Mouse (Mus musculus) adrenal gland, adult (tissue): Measurements from ENCODE around the gene Mapkapk2.
"Not testable (repeated sequence)": the region's sequence is repeated elsewhere in the genome, so short reads cannot be mapped to it uniquely, and the experiment has no call there.

Experiments
- DNase-seq, 2 experiments: peaks; one replicate each; pipeline ENCODE4 v3.0.0; 2022 to 2023; ENCODE audit warnings: low spot score in 1 of 2; ENCODE audit not compliant: inconsistent age in 2 of 2

Mapkapk2 gene

DNA sequence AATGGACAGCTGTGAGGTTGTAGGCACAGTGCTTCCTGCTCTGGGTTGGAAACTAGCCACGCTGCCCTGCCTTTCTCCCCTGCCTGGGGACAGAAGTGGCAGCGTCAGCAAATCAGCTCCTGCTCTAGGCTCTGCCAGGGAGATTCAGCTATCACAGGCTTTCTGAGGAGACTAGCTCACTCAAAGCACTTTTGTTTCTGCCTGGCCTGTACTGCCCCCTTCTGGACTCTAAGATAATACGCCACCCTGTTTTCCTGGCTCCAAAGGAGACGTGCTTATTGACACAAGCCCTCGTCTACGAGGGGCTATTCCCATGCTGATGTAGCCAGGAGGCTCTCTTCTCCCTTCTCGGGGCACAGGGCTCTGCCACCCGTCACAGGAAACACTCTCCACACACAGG is 44.4 kb downstream of the Mapkapk2 start:
- DNase-seq: peak; percentile 53 to 83

DNA sequence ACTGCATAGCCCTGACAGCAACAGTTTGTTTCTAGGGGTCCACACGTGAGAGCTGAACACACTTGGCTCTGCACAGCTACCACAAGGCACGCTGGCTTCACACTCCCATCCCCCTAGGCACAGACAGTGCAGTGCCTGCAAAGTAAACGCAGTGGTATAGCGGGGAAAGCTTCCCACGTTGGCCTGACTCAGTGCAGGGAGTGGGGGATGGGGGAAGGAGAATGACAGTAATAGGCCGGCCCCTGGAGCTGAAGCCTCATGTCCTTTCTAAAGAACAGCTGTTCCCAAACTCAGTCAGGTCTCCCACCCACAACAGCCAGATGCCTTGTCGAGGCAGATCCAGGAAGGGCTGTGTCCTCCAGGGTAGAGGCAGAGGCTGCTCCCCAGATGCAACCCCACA is 46.6 kb downstream of the Mapkapk2 start:
- peak; percentile 8 to 34 for DNase-seq

DNA sequence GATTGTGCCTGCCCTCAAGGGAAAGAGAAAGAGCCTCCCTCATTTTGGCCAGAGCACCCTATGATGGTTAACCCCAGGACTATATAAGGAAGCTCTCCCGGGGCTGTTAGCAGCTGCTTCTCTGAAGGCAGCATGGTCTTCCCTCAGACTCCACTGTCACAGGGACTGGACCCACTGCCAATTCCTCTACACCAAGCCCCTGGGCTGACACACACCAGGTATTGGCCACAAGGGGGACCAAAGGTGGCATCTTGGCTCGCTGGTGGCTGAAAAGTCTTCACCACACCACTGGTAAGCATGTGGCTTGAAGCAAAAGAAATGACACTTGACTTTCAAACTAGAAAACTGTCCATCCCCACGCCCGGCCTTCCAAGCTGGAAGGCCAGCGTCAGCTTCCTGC is 47.0 kb downstream of the Mapkapk2 start:
- DNase-seq: peak; percentile 4 to 41

DNA sequence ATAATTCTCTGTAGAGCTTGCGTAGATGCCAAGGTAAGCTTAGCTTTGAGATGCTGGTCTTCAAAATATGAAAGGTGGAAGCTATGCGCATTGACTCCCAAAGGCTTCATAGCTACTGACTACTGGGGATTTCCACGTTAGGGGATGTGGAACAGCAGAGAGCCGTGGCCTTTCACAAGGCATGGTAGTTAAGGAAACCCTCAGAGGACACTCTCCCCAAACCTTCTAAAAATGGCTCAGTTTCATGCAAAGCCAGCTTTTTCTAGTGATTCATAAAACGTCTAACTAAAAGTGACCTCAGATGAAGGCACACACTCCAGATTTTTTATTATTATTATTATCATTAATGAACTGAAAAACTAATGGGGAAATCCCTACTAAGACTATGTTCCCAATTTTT is 47.6 kb downstream of the Mapkapk2 start:
- no peak for DNase-seq

DNA sequence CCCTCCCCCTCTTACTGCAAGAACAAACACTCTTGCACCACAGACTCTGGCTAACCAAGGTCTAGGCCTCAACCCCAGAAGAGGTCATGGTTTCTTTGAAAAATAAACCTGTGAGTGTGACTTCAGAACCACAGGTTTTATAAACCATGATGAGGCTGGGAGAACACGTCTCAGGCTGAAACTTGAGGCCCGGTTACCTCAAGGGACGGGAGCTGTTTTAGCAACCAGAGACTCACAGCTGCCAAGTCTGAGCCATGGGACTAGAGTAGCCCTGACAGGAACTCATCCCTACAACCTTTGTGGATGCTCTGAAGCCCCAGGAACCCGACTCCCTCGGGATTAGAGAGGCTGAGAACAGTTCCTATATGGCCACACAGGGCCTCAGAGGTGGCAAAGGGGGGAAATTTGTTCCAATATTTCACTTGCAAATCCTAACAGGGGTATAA is 48.2 kb downstream of the Mapkapk2 start:
- DNase-seq: peak; percentile 10 to 77

DNA sequence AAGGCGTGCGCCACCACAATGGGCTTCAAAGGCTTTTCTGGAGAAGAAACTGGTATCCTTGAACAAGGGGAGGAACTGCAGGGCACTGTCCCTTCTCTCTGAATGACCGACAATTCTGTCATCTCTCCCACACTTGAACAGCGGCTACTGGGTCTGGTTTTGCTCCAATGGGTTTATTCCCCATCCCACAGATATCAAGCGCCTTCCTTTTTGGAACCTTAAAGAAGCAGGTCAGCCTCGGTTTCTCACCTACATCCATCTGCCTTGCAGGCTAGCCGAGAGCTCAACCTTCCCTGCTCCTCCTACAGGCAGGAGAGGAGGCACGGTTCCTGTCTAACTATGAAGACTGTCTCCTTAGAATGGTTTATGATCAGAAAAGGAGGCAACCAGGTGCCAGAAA is 48.7 kb downstream of the Mapkapk2 start:
- peak; percentile 9 to 53 for DNase-seq

DNA sequence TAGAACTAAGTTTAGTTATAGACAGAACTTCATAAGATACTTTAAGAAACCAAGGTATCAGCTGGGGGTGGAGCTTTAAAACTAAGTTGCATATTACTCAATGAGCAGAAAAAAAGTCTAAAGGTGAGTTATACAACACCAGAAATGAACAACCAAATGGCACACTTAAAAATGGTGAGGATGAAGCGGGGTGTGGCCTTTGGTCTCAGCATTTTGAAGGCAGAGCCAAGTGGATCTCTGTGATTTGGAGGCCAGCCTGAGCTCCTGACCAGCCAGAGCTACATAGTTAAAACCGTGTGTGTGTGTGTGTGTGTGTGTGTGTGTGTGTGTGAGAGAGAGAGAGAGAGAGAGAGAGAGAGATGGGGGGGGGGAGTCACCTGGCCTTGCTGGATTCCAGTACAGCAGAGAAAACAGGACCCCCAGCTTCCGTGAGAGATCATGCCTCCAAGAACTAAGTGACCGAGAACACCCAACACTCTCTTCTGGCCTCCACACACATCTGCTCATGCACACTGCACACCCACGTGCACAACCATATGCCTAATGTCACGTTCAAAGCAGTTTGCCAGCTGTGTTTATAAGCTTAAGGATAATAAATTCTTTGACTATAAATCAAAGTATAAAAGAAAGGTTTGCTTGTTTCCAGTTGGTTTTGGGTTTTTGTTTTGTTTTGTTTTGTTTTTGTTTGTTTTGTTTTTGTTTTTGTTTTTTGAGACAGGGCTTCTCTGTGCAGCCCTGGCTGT is 49.3 kb downstream of the Mapkapk2 start:
- DNase-seq: no peak

DNA sequence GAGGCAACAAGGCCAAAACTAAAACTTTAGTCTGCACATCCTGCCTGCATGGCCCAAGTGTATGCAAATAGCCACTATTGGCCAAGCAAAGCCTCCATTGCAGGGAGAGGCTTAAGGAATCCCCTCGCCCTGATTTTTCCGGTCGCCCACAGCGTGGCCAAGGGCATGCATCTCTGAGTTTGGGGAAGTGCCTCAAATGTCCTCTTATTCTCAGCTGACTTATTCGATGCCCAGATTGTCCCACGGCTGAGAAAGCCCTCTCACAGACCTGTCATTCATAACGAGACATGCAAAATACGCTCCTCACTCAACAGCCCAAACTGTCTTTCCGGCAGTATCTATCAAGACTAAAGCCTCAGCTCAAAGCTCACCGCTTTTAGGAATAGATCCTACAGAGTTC is 51.0 kb downstream of the Mapkapk2 start:
- DNase-seq: peak in 1 of 2 experiments; percentile 34

DNA sequence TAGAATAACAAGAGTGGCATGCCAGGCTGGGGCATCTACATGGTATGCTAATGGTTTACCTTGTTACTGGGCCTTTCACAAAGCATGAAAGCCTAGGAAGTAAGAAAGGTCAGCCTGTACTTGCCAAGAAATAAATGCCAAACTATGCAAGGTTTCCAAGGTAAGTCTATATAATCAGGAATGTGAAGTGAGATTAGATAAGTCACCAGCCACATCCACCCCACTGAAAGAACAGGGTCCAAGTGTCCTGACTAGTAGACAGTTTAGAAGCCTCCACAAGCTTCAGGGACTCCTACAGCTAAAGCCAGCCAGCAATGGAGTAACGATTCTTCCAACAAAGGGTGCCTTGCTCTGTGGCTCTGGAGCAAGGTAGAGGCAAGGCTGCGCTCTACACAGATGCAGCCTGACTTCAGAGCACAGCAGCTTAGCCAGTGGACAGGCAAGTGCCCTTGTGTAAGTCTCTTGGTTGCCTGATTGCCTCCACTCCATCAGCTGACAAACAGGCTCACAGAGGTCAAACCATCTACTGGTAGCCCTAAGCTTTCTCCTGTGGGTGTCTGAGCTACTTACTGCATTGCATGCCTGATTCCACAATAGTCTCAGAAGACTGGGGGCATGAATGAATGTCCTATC is 51.8 kb downstream of the Mapkapk2 start:
- DNase-seq: peak; percentile 17 to 69

DNA sequence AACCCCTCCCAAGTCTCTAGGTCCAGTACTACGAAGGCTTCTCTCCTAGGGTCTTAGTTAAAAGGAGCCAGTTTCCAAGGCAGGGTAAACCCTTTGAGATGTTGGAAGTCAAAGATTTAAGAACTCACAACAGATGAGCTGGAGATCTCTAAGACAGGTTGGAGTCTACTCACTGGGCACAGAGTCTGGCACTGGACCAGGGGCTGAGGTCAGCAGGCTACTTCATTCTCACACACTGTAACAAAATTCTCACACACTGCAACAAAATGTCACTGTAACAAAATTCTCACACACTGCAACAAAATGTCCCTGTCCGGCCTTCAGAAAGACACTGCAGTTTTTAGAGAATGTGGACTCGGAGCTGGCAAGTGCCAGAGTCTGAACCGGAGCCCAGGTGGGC is 54.0 kb downstream of the Mapkapk2 start:
- DNase-seq: peak in 1 of 2 experiments; percentile 50

DNA sequence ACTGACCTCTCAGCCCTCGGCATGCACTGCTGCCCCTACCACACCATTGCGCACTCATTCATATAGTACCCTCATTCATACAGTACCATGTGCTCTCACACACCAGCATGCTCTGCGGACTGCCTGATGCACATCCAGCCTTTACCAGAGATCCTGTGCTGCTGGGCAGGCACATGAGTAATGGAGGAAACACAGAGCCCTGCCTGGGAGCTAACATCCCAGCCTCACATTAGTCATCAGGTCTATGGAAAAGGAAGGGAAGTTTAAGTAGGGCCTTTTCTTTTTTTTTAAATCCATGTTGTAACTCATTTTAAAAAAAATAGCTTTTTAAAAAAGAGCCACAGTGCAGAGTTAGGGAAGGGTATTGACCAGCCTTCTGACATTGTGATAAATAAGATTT is 54.9 kb downstream of the Mapkapk2 start:
- no peak for DNase-seq

DNA sequence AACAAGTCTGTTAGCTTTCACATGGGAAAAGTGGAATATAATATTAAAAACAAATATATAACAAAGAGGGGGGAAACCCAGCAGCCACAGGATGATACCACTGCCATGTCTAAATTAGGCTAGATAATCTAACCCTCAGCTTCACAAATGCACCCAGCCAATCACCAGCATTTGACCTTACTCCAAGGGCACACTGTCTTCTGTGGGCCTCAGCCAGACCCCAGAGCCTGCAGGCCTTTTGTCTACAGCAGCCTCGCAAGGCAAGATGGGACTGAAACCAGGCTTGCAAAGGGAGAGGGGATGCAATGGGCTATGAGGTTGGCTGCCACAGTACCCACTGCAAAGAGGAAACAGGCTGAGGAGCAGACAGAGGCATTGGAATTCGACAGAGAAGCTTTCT is 55.4 kb downstream of the Mapkapk2 start:
- no peak for DNase-seq

DNA sequence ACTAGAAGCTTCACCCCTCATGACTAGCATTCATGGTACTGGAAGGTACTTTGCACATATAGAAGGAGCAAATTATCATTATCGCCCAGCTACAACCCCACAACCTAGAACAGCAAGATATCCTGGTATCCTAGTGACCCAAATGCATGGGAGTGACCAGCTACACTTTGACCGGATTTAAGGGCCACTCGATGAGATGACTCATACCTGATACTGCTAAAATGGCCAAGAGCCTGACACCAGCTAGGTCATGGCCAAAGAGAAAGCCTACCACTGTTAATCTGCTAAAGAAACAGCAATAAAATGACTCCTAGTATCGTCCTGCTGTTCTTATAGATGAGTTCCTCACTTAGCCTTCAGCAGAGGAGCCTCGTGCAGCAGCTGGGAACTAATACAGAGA is 58.1 kb downstream of the Mapkapk2 start:
- DNase-seq: peak in 1 of 2 experiments; percentile 68

DNA sequence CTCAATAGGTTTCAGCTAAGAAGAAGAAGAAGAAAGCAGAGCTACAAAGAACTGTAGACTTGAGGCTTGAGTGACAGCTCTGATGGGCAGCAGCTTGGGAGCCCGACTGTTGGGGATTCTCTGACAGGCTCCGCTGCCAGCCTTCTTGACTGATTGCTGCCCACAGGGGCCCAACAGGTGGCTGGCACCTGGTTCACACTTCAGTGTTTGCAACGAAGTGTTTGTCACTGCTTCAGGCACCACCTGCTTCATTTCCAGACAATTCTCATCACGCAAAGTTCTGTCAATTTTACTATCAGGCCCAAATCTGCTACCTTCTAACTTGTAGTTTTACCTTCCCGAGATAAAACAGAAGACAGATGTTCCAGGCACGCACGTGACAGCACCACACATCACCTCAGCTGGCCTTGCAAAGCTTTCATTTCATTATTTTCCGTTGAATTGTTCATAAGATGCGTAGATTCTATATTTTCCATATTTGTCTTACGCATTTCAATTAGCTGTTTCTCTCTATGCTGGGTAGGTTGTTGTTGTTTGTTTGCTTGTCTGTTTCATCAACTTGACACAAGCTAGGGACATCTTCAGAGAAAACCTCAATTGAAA is 59.1 kb downstream of the Mapkapk2 start:
- no peak for DNase-seq

DNA sequence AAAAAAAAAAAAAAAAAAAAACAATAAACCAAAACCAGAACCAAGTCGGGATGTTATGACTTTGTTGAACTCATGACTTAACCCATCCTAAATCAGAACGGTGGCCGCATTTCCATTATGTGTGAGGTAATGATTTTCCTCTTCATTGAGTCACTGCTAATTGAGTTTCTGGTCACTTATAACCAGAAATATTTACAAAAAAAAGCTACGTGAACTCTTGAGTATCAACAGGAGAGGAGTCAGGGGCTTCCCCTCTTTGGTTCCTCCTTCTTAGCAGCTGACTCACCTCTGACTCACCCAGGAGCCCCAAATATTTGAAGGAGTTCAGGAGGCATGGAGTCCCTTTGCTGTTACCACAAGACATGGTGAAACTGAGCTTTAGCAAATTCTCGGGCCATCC is 59.6 kb downstream of the Mapkapk2 start:
- DNase-seq: no peak

DNA sequence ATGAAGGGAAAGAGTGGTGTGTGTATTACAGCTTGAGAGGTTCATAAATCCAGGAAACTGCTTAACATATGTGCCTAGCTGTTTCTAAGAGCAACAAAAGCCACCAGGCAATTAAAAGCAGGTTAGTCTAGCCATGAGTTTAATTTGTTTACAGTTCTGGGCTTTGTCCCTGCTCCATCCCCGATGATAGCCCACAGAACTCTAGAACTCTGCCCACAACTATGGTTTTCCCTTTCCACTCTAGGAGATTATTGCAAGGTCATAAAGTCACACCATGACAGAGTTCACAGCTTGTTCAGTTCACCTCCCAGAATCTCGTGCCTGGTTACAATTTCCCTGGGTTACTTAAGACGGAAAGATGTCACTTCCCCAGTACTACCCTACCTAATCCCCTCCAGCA is 66.4 kb downstream of the Mapkapk2 start:
- DNase-seq: no peak

DNA sequence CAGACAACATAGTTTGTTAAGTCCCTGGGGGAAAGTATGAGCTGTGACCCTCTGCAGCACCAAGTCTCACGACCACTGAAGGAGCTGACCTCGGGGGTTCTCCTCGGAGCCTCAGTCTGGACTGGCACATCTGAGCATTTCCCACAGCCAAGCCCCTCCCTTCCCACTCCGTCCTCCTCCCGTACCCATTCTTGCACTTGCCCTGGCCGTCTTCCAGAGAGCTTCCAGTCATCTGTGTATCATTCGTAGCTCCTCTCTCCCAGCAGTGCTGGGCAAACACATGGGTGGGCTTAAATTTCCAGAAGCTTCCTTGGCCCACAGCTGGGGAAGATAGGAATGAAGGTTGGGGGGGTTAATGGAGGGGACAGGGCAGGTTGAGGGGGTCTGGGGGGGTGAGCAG is 67.4 kb downstream of the Mapkapk2 start:
- DNase-seq: peak in 1 of 2 experiments; percentile 51

DNA sequence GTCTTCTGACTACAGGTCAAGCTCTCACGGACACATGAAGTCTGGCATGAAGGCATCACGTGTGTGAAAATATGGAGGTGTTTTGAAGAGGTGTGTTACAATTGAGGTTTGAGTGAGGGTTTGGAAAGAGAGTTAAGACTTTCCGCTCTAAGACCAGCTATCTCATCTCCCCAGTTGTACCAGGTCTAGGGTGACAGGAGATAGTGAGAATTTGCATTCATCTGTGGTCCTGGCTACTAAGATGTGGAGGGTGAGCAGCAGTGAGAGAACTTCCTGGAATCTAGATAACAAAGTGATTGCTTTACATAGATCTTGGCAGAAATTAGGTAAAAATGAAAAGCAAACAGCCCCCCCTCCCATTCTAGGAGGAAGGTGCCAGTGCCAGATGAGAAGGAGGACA is 68.4 kb downstream of the Mapkapk2 start:
- DNase-seq: no peak

DNA sequence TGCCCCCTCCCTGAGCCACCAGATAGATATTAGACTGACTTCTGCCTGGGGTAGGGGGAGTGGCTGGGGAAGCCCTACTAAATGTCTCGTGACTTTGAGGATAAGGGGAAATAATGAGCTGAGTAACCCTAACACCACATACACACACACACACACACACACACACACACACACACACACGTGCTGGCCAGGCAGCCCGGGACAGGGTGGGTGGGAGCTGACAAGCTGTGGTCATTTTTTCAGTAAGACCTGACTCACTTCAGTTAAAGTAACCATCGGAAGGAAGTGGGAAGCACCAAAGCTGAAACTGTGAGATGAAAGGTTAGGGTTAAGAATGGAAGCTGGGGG is 71.8 kb downstream of the Mapkapk2 start:
- no peak for DNase-seq

DNA sequence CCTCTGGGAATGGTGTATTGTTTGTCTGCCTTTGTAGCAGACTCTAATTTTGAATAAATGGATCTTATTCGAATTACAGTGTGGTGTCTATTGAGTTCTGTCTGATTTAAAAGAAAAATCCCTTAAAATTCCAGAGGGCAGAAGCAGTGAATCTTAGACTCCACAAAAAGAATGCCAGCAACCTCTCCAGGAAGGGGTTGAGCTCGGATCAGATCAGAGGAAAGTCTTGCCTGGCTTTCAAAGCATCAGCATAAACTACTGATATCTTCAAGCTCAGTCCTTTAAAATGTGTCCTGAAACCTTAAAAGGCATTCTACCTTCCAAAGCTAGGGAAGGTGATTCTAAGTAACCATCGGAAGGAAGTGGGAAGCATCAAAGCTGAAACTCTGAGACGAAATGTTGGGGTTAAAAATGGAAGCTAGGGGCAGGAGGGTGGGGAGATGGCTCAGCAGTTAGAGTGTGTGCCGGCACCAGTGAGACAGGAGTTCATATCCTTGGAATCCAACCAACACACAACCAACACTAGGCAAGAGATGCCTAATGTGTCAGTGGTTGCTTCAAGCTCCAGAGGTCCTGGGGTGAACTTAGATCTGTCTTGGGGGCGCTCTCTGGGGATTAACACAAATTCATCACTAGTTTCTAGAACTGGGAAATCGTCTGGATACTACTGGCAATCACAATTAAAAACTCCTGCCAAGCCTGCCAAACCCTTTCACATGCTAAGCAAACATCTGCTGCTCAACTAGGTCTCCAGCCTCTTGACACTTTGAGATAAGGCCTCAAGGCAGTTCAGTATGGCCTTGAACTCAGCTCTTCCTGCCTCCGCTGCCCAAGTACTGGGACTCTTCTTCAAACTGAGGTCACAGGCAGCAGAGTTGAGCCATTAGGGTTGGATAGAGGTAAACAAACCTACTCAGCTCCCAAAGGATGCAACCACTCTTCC is 72.5 kb downstream of the Mapkapk2 start:
- DNase-seq: peak in 1 of 2 experiments; percentile 45

DNA sequence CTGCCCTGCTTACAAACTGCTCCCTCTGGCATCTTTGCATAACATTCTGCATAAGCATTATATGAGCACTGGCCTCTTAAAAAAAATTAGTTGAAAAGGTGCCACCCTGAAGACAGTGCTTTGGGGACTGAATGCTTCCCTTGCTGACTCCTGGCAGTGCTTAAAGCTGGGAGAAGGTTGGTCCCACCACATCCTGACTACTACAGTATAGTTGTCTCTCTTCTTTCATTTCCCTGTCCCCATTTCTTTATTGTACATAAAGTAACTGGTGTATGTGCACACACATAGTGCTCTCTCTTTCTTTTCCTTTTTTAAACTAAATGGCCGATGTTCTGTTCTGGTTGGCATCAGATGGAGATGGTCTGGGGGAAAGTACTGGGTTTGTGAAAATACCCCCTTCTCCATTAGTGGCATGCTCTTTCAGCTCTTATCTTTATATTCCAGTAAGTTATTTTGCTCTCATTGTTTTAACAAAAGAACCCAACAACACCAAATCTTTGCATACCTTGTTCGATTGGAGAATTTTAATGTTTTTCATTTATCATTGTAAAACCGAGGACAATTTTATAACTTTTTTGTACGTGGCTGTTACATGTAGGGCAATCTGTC is 74.3 kb downstream of the Mapkapk2 start:
- not testable (repeated sequence) for DNase-seq
